Mouse (Mus musculus) frontal cortex, postnatal 36 days (tissue): ENCODE measurements at regions not wholly inside any gene's neighbourhood (a gene's known extent, or its start where the extent isn't known, plus 50 kb on each side); places are given as distances from the start of the nearest gene placed in this dataset.
"Not testable (repeated sequence)": the region's sequence is repeated elsewhere in the genome, so short reads cannot be mapped to it uniquely, and the experiment has no call there.

ENCODE experiments used
- DNase-seq, 2 experiments: peaks; one replicate each; pipeline ENCODE4 v3.0.0; 2022; ENCODE audit warnings: low spot score in 2 of 2

GRCm38 (mm10) chr13:60470426-60471398 lies 131.0 kb upstream of the Dapk1 start:
- DNase-seq = peak; percentile 30 to 48

GRCm38 (mm10) chr13:60471602-60472001 lies 130.1 kb upstream of the Dapk1 start:
- DNase-seq = no peak

- DNase-seq = no peak
Observed at GRCm38 (mm10) chr13:60476366-60476765, 125.4 kb upstream of the Dapk1 start.

- no peak for DNase-seq
Observed at GRCm38 (mm10) chr13:60478301-60478700, 123.4 kb upstream of the Dapk1 start.

GRCm38 (mm10) chr13:60479043-60479861 lies 122.5 kb upstream of the Dapk1 start:
- peak; percentile 51 to 70 for DNase-seq

GRCm38 (mm10) chr13:60479862-60480730 lies 121.7 kb upstream of the Dapk1 start:
- DNase-seq = no peak

- no peak for DNase-seq
Observed at GRCm38 (mm10) chr13:60480731-60481431, 120.9 kb upstream of the Dapk1 start.

- not testable (repeated sequence) for DNase-seq
Observed at GRCm38 (mm10) chr13:60481451-60481850, 120.3 kb upstream of the Dapk1 start.

- no peak for DNase-seq
Observed at GRCm38 (mm10) chr13:60481946-60482345, 119.8 kb upstream of the Dapk1 start.

- no peak for DNase-seq
Observed at GRCm38 (mm10) chr13:60486105-60486504, 115.6 kb upstream of the Dapk1 start.

GRCm38 (mm10) chr13:60486871-60487270 lies 114.9 kb upstream of the Dapk1 start:
- DNase-seq = no peak

- peak; percentile 57 to 74 for DNase-seq
Observed at GRCm38 (mm10) chr13:60488131-60488883, 113.4 kb upstream of the Dapk1 start.

GRCm38 (mm10) chr13:60488884-60489265 lies 112.9 kb upstream of the Dapk1 start:
- no peak for DNase-seq

GRCm38 (mm10) chr13:60491948-60492464 lies 109.7 kb upstream of the Dapk1 start:
- no peak for DNase-seq

- no peak for DNase-seq
Observed at GRCm38 (mm10) chr13:60493836-60494235, 107.9 kb upstream of the Dapk1 start.

GRCm38 (mm10) chr13:60497714-60498400 lies 103.9 kb upstream of the Dapk1 start:
- no peak for DNase-seq

- DNase-seq = no peak
Observed at GRCm38 (mm10) chr13:60504196-60504595, 97.6 kb upstream of the Dapk1 start.

- no peak for DNase-seq
Observed at GRCm38 (mm10) chr13:60507611-60508010, 94.1 kb upstream of the Dapk1 start.

GRCm38 (mm10) chr13:60508054-60508453 lies 93.7 kb upstream of the Dapk1 start:
- DNase-seq = no peak
